In genomic region chr7:110876965-110877364, GRCm38 (mm10) we compare ENCODE assay signal across 12 mouse cellular contexts. TPM values are rescaled to one million over a fixed set of nuclear protein-coding genes. Genes with fewer than 3 reads are reported as not detected.
DNase-seq lines count a peak whose midpoint lies in the region; ATAC-seq and TF ChIP-seq lines count a peak whose summit lies in the region.
"Had no signal": no experiment of that assay in that cellular context is flagged by ENCODE, and none has a peak within 500 bp of the region (broad histone marks: within the 10 kb centered on the region; RNA-seq: fewer than 3 reads in every experiment).

No protein-coding gene starts in this region.

- H3K4me3 ChIP-seq in heart, embryonic 13.5 days: no peak overlapping the region
- H3K4me3 ChIP-seq in hindbrain, embryonic 12.5 days: no peak overlapping the region
- H3K4me3 ChIP-seq in stomach, postnatal 0 days (ENCODE audit: low read depth, low read length): no peak overlapping the region
- H3K4me3 ChIP-seq: erythroblast, embryonic 14.5 days; limb, embryonic 12.5 days had no signal

- 50% methylated on average over 4 of the region's 4 CpGs for WGBS in heart, embryonic 13.5 days
- WGBS in hindbrain, embryonic 12.5 days: 91% methylated on average over 4 of the region's 4 CpGs
- WGBS in stomach, postnatal 0 days: 82% methylated on average over 4 of the region's 4 CpGs

- TF ChIP-seq CTCF in stomach, postnatal 0 days (IDR thresholded peaks at IDR 0.05; ENCODE audit: low read depth): no peak

- no peaks in the 10 kb centered on the region for H3K9me3 ChIP-seq in heart, embryonic 13.5 days
- H3K9me3 ChIP-seq in hindbrain, embryonic 12.5 days (replicated peaks): no peaks in the 10 kb centered on the region
- H3K9me3 ChIP-seq in stomach, postnatal 0 days (ENCODE audit: control insufficient read depth, low read length): no peaks in the 10 kb centered on the region
- H3K9me3 ChIP-seq: limb, embryonic 12.5 days had no signal

- peak; percentile 19 for DNase-seq in embryo, embryonic 10.5 days (ENCODE audit: low spot score)
- DNase-seq in embryo, embryonic 11 days: no peak
- DNase-seq in kidney, postnatal 4 days: peak; percentile 32 to 47
- DNase-seq in lung, postnatal 10 days: peak; percentile 76
- DNase-seq in stomach, postnatal 0 days (ENCODE audit: low spot score): no peak
- no peak for DNase-seq in T-cell, adult 2 months (ENCODE audit: low spot score)
- DNase-seq: cerebellum, adult 9-11 months had no signal

- H3K4me1 ChIP-seq in heart, embryonic 13.5 days: peaks cover 34% of the 10 kb centered on the region
- no peaks in the 10 kb centered on the region for H3K4me1 ChIP-seq in hindbrain, embryonic 12.5 days
- no peaks in the 10 kb centered on the region for H3K4me1 ChIP-seq in stomach, postnatal 0 days (replicated peaks; ENCODE audit: control insufficient read depth, insufficient read depth)

- TF ChIP-seq EP300 in stomach, postnatal 0 days (optimal IDR thresholded peaks at IDR 0.05): no peak

- H3K27ac ChIP-seq in heart, embryonic 13.5 days (replicated peaks): peak overlapping the region; percentile 63
- no peak overlapping the region for H3K27ac ChIP-seq in hindbrain, embryonic 12.5 days
- H3K27ac ChIP-seq in stomach, postnatal 0 days (replicated peaks): no peak overlapping the region
- H3K27ac ChIP-seq: limb, embryonic 12.5 days had no signal

- no peak for ATAC-seq in heart, embryonic 13.5 days (ENCODE audit: extremely low read depth, insufficient number of reproducible peaks, low FRiP score, low TSS enrichment)
- no peak for ATAC-seq in hindbrain, embryonic 12.5 days (ENCODE audit: low FRiP score)
- ATAC-seq in stomach, postnatal 0 days (ENCODE audit: low FRiP score, low TSS enrichment): no peak

- peaks cover 19% of the 10 kb centered on the region; the same call in 1 of the 2 replicates for H3K36me3 ChIP-seq in heart, embryonic 13.5 days
- no peaks in the 10 kb centered on the region for H3K36me3 ChIP-seq in hindbrain, embryonic 12.5 days
- peaks cover 3% of the 10 kb centered on the region; the same call in 1 of the 2 replicates for H3K36me3 ChIP-seq in stomach, postnatal 0 days (ENCODE audit: control insufficient read depth, insufficient read depth, low read length)
- H3K36me3 ChIP-seq: limb, embryonic 12.5 days had no signal

- H3K27me3 ChIP-seq in heart, embryonic 13.5 days (replicated peaks): no peaks in the 10 kb centered on the region
- no peaks in the 10 kb centered on the region for H3K27me3 ChIP-seq in hindbrain, embryonic 12.5 days
- H3K27me3 ChIP-seq in stomach, postnatal 0 days (ENCODE audit: control insufficient read depth, insufficient read depth, low read length): no peaks in the 10 kb centered on the region
- H3K27me3 ChIP-seq: limb, embryonic 12.5 days had no signal

- H3K4me2 ChIP-seq in heart, embryonic 13.5 days: no peak overlapping the region
- no peak overlapping the region for H3K4me2 ChIP-seq in hindbrain, embryonic 12.5 days (replicated peaks)
- no peak overlapping the region for H3K4me2 ChIP-seq in stomach, postnatal 0 days (replicated peaks; ENCODE audit: low read depth)
- H3K4me2 ChIP-seq: limb, embryonic 12.5 days had no signal

- H3K9ac ChIP-seq in heart, embryonic 13.5 days: no peak overlapping the region
- no peak overlapping the region for H3K9ac ChIP-seq in hindbrain, embryonic 12.5 days
- no peak overlapping the region for H3K9ac ChIP-seq in stomach, postnatal 0 days (ENCODE audit: low read length)
- H3K9ac ChIP-seq: limb, embryonic 12.5 days had no signal

RNA-seq across cellular contexts. Expression of gene Lyve1, which starts 13.9 kb away (rescaled TPM):
- 6.2 TPM in 2 replicates for polyA plus RNA-seq in heart, embryonic 13.5 days (2015; fragmentation: Nextera tagmentation; extraction: Ambion mirVana)
- polyA plus RNA-seq in hindbrain, embryonic 12.5 days (2016; fragmentation: Nextera tagmentation; extraction: Ambion mirVana): 4.7 and 5.3 TPM in 2 replicates
- polyA plus RNA-seq in stomach, postnatal 0 days (2015; fragmentation: Nextera tagmentation; extraction: Ambion mirVana): 9.2 and 11.5 TPM in 2 replicates
- polyA plus RNA-seq: C2C12 had no signal

RNA-seq across cellular contexts. Expression of gene Rnf141, which starts 32.7 kb away (rescaled TPM):
- 27.6 and 29.2 TPM in 2 replicates for polyA plus RNA-seq in heart, embryonic 13.5 days (2015; fragmentation: Nextera tagmentation; extraction: Ambion mirVana)
- polyA plus RNA-seq in hindbrain, embryonic 12.5 days (2016; fragmentation: Nextera tagmentation; extraction: Ambion mirVana): 25.7 and 27.7 TPM in 2 replicates
- polyA plus RNA-seq in stomach, postnatal 0 days (2015; fragmentation: Nextera tagmentation; extraction: Ambion mirVana): 24.0 and 25.1 TPM in 2 replicates

Comparison
In these comparisons a context has a peak if more than half of its experiments do, and no peak if none do; other contexts are left out.
1. DNase-seq: peak in embryo, embryonic 10.5 days (single experiment), kidney, postnatal 4 days (2 of 2) and lung, postnatal 10 days (single experiment); none in embryo, embryonic 11 days (single experiment), stomach, postnatal 0 days (single experiment) and T-cell, adult 2 months (single experiment).